Mouse (Mus musculus) kidney, embryonic 14.5 days (tissue): ENCODE data around the gene Ruvbl2. TPM values are rescaled to one million over a fixed set of nuclear protein-coding genes. Genes with fewer than 3 reads are reported as not detected.

Experiments
- ATAC-seq: fragments of 200-750 bp; cut with Nextera tagmentation; 2 replicates; pipeline ENCODE4 v1.8.0; 2017; ENCODE audit warnings: moderate number of reproducible peaks, mild to moderate bottlenecking, moderate TSS enrichment, moderate library complexity; ENCODE audit not compliant: low FRiP score, low TSS enrichment
- H3K27ac ChIP-seq: fragments of 300-500 bp; sonication (generic); 2 replicates; pipeline ENCODE4 v1.5.1; 2014; ENCODE audit warnings: low read depth, mild to moderate bottlenecking, low read length, moderate library complexity, mixed read lengths
- H3K27me3 ChIP-seq: fragments of 300-500 bp; sonication (generic); 2 replicates; pipeline ENCODE4 v1.6.1; 2014; ENCODE audit warnings: mild to moderate bottlenecking, low read length; ENCODE audit not compliant: control insufficient read depth, insufficient read depth
- H3K36me3 ChIP-seq: fragments of 300-500 bp; sonication (generic); 2 replicates; pipeline ENCODE4 v1.6.1; 2014; ENCODE audit warnings: low read length, mixed read lengths; ENCODE audit not compliant: control insufficient read depth, insufficient read depth
- H3K4me1 ChIP-seq: fragments of 300-500 bp; sonication (generic); 2 replicates; pipeline ENCODE4 v1.6.1; 2014; ENCODE audit warnings: low read length, mixed read lengths; ENCODE audit not compliant: control insufficient read depth, insufficient read depth
- H3K4me2 ChIP-seq: fragments of 300-500 bp; sonication (generic); replicated peaks from 2 replicates; pipeline ENCODE4 v1.6.1; 2014; ENCODE audit warnings: low read depth, mild to moderate bottlenecking, low read length
- H3K4me3 ChIP-seq: fragments of 300-500 bp; sonication (generic); 2 replicates; pipeline ENCODE4 v1.5.1; 2014; ENCODE audit warnings: mild to moderate bottlenecking, low read length
- H3K9ac ChIP-seq: fragments of 300-500 bp; sonication (generic); 2 replicates; pipeline ENCODE4 v1.6.1; 2014; ENCODE audit warnings: low read depth, mild to moderate bottlenecking, low read length, moderate library complexity
- H3K9me3 ChIP-seq: fragments of 300-500 bp; sonication (generic); 2 replicates; pipeline ENCODE4 v1.6.1; 2016; ENCODE audit warnings: low read length; ENCODE audit not compliant: control insufficient read depth
- WGBS: fragments of 180-500 bp; shearing (Covaris S2); extraction: QIAGEN DNeasy Blood & Tissue Kit; methylation state at CpG from one replicate; pipeline ENCODE4 v1.1.7; 2014; 5-methylcytosine and 5-hydroxymethylcytosine counted together
- microRNA-seq: library from miRNA; unstranded; fragments of <30 nt; microRNA quantifications from one replicate; pipeline ENCODE4, GENCODE M21; 2016
- polyA plus RNA-seq: library from polyadenylated mRNA; unstranded; fragments of >200 nt; fragmentation: Nextera tagmentation; extraction: Ambion mirVana; gene quantifications from 2 replicates; pipeline ENCODE4 v1.2.1, GENCODE M21; 2014

Gene Ruvbl2
- polyA plus RNA-seq, 1 experiment from 2014 or later = 158 TPM

DNA sequence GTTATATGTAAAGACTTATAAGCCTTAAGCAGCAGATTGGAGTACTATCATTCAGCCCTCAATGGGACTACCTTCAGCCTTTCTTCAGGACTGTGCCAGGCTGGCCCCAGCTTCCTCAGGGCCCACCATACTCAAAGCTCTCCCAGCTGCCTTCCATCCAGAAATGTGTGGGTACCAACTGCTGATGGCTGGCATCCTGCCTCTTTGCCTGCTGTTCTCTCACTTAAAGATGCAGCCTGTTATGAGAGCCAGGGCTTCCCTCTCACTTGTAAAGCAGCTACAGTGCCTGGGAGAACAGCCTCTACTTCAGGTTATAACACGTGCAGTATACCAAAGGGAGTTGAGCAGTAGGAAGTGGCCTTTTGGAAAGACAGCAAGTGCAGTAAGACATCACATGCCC is 61.8 kb downstream of the Ruvbl2 start:
- H3K27ac ChIP-seq = no peak overlapping the region
- 0 out of 2 replicates have a peak, but pooled peaks cover under 1% of the 10 kb centered on the region for H3K4me1 ChIP-seq
- H3K27me3 ChIP-seq = no peaks in the 10 kb centered on the region
- 97% methylated on average over 1 of the region's 1 CpGs for WGBS
- H3K9ac ChIP-seq = no peak overlapping the region
- no peak overlapping the region for H3K4me2 ChIP-seq
- no peak overlapping the region for H3K4me3 ChIP-seq
- no peak for ATAC-seq
- peaks cover 85% of the 10 kb centered on the region for H3K36me3 ChIP-seq
- H3K9me3 ChIP-seq = no peaks in the 10 kb centered on the region

DNA sequence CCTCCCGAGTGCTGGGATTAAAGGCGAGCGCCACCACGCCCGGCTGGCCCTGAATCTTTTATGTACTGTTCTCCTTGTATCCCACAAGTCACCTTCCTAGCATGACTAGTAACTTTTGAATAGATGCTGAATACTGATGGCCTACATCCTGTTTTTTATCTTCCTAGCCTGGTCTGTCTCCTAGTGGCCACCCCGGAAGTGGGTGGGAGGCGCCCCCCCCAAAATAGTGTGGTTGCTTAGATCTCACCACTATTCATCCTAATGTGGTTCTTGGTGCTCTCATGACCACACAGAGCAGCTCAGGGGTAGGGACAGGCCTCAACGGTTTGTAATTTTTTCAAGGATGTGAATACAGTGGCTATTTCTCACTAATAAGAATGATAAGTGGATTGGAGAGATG is 63.3 kb downstream of the Ruvbl2 start:
- Histone ChIP-seq H3K4me3 (no peak overlapping the region), H3K27ac (no peak overlapping the region), H3K9ac (no peak overlapping the region), H3K27me3 (peaks cover 7% of the 10 kb centered on the region; the same call in 1 of the 2 replicates), H3K4me1 (peaks cover 11% of the 10 kb centered on the region; the same call in 1 of the 2 replicates), H3K36me3 (peaks cover 71% of the 10 kb centered on the region), H3K9me3 (no peaks in the 10 kb centered on the region), H3K4me2 (no peak overlapping the region)
- 96% methylated on average over 8 of the region's 8 CpGs for WGBS
- no peak for ATAC-seq

DNA sequence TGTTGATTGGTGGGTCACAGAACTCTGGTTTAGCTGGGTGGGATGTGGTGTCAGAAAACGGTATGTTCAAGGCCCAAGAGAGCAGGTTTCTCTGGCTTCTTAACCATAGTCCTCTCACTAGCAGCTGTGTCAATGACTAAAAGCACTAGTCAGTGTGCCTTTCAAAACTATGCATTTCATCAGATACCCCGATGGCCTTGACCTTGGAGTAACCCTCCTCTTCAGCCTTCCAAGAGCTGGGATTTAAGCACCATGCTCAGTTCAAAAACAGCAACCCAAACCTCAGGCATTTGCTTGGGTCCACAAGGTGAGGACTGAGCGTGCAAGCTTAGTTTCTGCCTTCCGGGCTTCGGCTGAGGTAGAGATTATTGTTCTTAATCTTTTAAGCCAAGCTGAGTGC is 65.5 kb downstream of the Ruvbl2 start:
- Histone ChIP-seq H3K9me3 (no peaks in the 10 kb centered on the region), H3K9ac (no peak overlapping the region), H3K36me3 (peaks cover 49% of the 10 kb centered on the region), H3K4me3 (no peak overlapping the region), H3K4me1 (peaks cover 19% of the 10 kb centered on the region), H3K27me3 (peaks cover 20% of the 10 kb centered on the region), H3K27ac (no peak overlapping the region), H3K4me2 (no peak overlapping the region)
- 88% methylated on average over 5 of the region's 5 CpGs for WGBS
- ATAC-seq = no peak

Small RNA genes lying within 50 kb of the gene (microRNA-seq; reads per million reads assigned to microRNA genes)
- gene Gm22133 = not detected

Other genes with a start within 250 kb of the Ruvbl2 start
- 0.93 and 1.1 TPM in 2 replicates for gene Ccdc155, start 233.2 kb downstream of the Ruvbl2 start, polyA plus RNA-seq
- gene Dkkl1, start 225.9 kb downstream of the Ruvbl2 start, polyA plus RNA-seq = 0.44 and 1.1 TPM in 2 replicates
- 206 and 234 TPM in 2 replicates for gene Tead2, start 222.3 kb downstream of the Ruvbl2 start, polyA plus RNA-seq
- 0.60 and 1.2 TPM in 2 replicates for gene Cd37, start 199.0 kb downstream of the Ruvbl2 start, polyA plus RNA-seq
- 0.18 and 0.20 TPM in 2 replicates for gene Slc6a16, start 197.0 kb downstream of the Ruvbl2 start, polyA plus RNA-seq
- not detected in 2 replicates for gene Slc6a21, start 160.6 kb downstream of the Ruvbl2 start, polyA plus RNA-seq
- 10.1 and 11.3 TPM in 2 replicates for gene Trpm4, start 104.3 kb downstream of the Ruvbl2 start, polyA plus RNA-seq
- gene Hrc, start 102.8 kb downstream of the Ruvbl2 start, polyA plus RNA-seq = 1.5 and 2.7 TPM in 2 replicates
- 6.7 and 7.6 TPM in 2 replicates for gene Ppfia3, start 71.1 kb downstream of the Ruvbl2 start, polyA plus RNA-seq
- 0.57 and 0.66 TPM in 2 replicates for gene Lin7b, start 67.5 kb downstream of the Ruvbl2 start, polyA plus RNA-seq
- 100 and 171 TPM in 2 replicates for gene Snrnp70, start 42.4 kb downstream of the Ruvbl2 start, polyA plus RNA-seq
- gene Kcna7, start 32.4 kb downstream of the Ruvbl2 start, polyA plus RNA-seq = not detected in 2 replicates
- 1.3 and 1.4 TPM in 2 replicates for gene Ntf5, start 24.4 kb downstream of the Ruvbl2 start, polyA plus RNA-seq
- gene Lhb, start 17.3 kb downstream of the Ruvbl2 start, polyA plus RNA-seq = not detected in 2 replicates
- gene Gys1, start 3.3 kb downstream of the Ruvbl2 start, polyA plus RNA-seq = 21.4 and 35.0 TPM in 2 replicates
- 3,941 and 4,356 TPM in 2 replicates for gene Ftl1, start 21.8 kb upstream of the Ruvbl2 start, polyA plus RNA-seq
- 97.3 and 110 TPM in 2 replicates for gene Bax, start 28.8 kb upstream of the Ruvbl2 start, polyA plus RNA-seq
- 0.64 and 0.84 TPM in 2 replicates for gene Tulp2, start 43.8 kb upstream of the Ruvbl2 start, polyA plus RNA-seq
- gene Gm45808, start 48.7 kb upstream of the Ruvbl2 start, polyA plus RNA-seq = not detected in 2 replicates
- gene Dhdh, start 50.7 kb upstream of the Ruvbl2 start, polyA plus RNA-seq = 3.3 and 3.5 TPM in 2 replicates
- 141 and 190 TPM in 2 replicates for gene Nucb1, start 72.3 kb upstream of the Ruvbl2 start, polyA plus RNA-seq
- 13.4 and 15.7 TPM in 2 replicates for gene Ppp1r15a, start 88.2 kb upstream of the Ruvbl2 start, polyA plus RNA-seq
- 4.7 and 5.1 TPM in 2 replicates for gene Plekha4, start 88.2 kb upstream of the Ruvbl2 start, polyA plus RNA-seq
- gene Hsd17b14, start 116.8 kb upstream of the Ruvbl2 start, polyA plus RNA-seq = 12.8 and 13.5 TPM in 2 replicates
- 61.1 and 73.7 TPM in 2 replicates for gene Bcat2, start 132.1 kb upstream of the Ruvbl2 start, polyA plus RNA-seq
- gene Fgf21, start 177.4 kb upstream of the Ruvbl2 start, polyA plus RNA-seq = not detected in 2 replicates
- 0.14 TPM in 2 replicates for gene Fut1, start 179.2 kb upstream of the Ruvbl2 start, polyA plus RNA-seq
- gene Izumo1, start 183.7 kb upstream of the Ruvbl2 start, polyA plus RNA-seq = 0.11 and 0.23 TPM in 2 replicates
- 12.1 and 18.7 TPM in 2 replicates for gene Rasip1, start 189.4 kb upstream of the Ruvbl2 start, polyA plus RNA-seq
- gene Mamstr, start 201.9 kb upstream of the Ruvbl2 start, polyA plus RNA-seq = 3.6 and 5.0 TPM in 2 replicates
- gene Fut2, start 228.3 kb upstream of the Ruvbl2 start, polyA plus RNA-seq = 0.26 and 0.31 TPM in 2 replicates
- gene Ntn5, start 245.9 kb upstream of the Ruvbl2 start, polyA plus RNA-seq = 0.20 and 0.27 TPM in 2 replicates